Mouse (Mus musculus): ENCODE measurements at regions not wholly inside any gene's neighbourhood (a gene's known extent, or its start where the extent isn't known, plus 50 kb on each side); places are given as distances from the start of the nearest gene placed in this dataset.
A peak's percentile ranks its signal among the peaks of the same experiment; 100 is the strongest.

GRCm38 (mm10) chr16:54440932-54441331 is 856.9 kb downstream of the Zpld1 start:
- no peak for DNase-seq

GRCm38 (mm10) chr16:54406638-54407037 is 891.1 kb downstream of the Zpld1 start:
- DNase-seq = no peak

- DNase-seq = peak; percentile 6 to 17
Measured at GRCm38 (mm10) chr16:54384019-54384418, 913.8 kb downstream of the Zpld1 start.

GRCm38 (mm10) chr16:54374990-54375389 is 922.8 kb downstream of the Zpld1 start:
- DNase-seq = no peak

GRCm38 (mm10) chr16:54354423-54354822 is 943.4 kb downstream of the Zpld1 start:
- no peak for DNase-seq

GRCm38 (mm10) chr16:54348814-54349213 is 949.0 kb downstream of the Zpld1 start:
- DNase-seq = no peak

GRCm38 (mm10) chr16:54346086-54346789 is 951.5 kb downstream of the Zpld1 start:
- DNase-seq = no peak
